Mouse (Mus musculus) macrophage (primary cell): ENCODE measurements around the gene 4930470P17Rik. TPM values are rescaled to one million over a fixed set of nuclear protein-coding genes. Genes with fewer than 3 reads are reported as not detected.
"Not testable (repeated sequence)": the region's sequence is repeated elsewhere in the genome, so short reads cannot be mapped to it uniquely, and the experiment has no call there.

Source experiments
- H3K27ac ChIP-seq: fragments of 350-480 bp; formaldehyde crosslinking; 2 replicates; pipeline ENCODE4 v1.9.0; 2021
- H3K36me3 ChIP-seq: fragments of 350-480 bp; formaldehyde crosslinking; 2 replicates; pipeline ENCODE4 v1.9.0; 2021; ENCODE audit errors: inconsistent target
- H3K4me3 ChIP-seq: fragments of 350-480 bp; formaldehyde crosslinking; 2 replicates; pipeline ENCODE4 v1.9.0; 2021; ENCODE audit errors: inconsistent target
- H3K79me2 ChIP-seq: fragments of 350-480 bp; formaldehyde crosslinking; 2 replicates; pipeline ENCODE4 v1.9.0; 2021; ENCODE audit errors: inconsistent target
- WGBS: methylation state at CpG from one replicate; pipeline ENCODE4 v1.1.7; 2026; ENCODE audit warnings: inconsistent platforms; ENCODE audit not compliant: missing documents; 5-methylcytosine and 5-hydroxymethylcytosine counted together
- polyA plus RNA-seq: library from polyadenylated mRNA; stranded (reverse); fragments of 250-400 nt; gene quantifications from 3 replicates; pipeline ENCODE4 v1.2.4, GENCODE M21; 2018; ENCODE audit warnings: inconsistent platforms
- total RNA-seq, 78 experiments: library from RNA; depleted of rRNA; stranded (reverse); fragments of 250-400 nt; gene quantifications; 1 replicate in 9 of 78; 2 replicates in 24 of 78; 3 replicates in 43 of 78; 4 replicates in 2 of 78; pipeline ENCODE4 v1.2.4; 2018; ENCODE audit warnings: inconsistent platforms in 56 of 78

Gene 4930470P17Rik
- total RNA-seq (2018; cell fraction: chromatin; rRNA removed): not detected
- total RNA-seq (2018; cell fraction: cytosol; rRNA removed): not detected
- total RNA-seq (2018; cell fraction: nucleus; rRNA removed): not detected
- not detected in 3 replicates for polyA plus RNA-seq

DNA sequence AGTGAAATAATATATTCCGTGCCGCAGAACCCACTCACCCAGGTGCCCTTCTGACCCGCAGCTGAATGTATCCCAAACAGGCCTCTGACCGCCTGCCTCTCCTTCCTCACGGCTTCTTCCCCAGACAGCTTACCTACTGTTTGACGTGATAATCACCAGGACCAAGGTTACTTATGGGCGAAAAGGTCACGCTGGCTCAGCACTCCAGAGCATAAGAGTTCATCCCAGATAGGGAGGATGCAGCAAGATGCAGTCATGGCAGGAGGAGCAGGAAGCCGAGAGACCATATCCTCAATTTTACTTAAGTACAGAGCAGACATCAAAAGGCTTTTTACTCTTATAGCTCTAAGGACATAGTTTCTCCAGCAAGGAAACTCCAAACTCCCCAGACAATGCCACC, at the start of gene 4930470P17Rik:
4930470P17Rik (minus strand) TSS at position 101 of the 400 bp plus-strand sequence.
- no peak within 1 kb of the TSS for H3K27ac ChIP-seq
- H3K36me3 ChIP-seq: no peaks in the 10 kb centered on the region
- no peaks in the 10 kb centered on the region for H3K79me2 ChIP-seq
- no peak within 1 kb of the TSS for H3K4me3 ChIP-seq
- 97% methylated on average over 9 of the region's 9 CpGs for WGBS

DNA sequence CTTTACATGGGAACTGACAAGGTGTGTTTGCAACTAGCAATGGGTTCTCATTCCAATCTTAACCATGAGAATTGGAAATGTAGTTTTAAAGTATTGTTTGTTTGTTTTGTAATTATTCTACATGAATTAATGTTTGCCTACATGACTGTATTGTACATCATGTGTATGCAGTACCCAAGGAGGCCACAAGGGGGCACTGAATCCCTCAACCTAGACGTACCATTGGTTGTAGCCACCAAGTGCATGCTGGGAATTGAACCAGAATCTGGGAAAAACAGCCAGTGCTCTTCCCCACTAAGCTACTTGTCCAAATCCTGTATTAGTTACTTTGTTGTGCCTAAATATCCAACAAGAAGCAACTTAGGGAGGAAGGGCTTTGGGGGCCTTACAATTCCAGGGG, 49.7 kb upstream of the 4930470P17Rik start:
- WGBS: 73% methylated on average over 1 of the region's 1 CpGs
- Histone ChIP-seq H3K79me2 (no peaks in the 10 kb centered on the region), H3K36me3 (no peaks in the 10 kb centered on the region), H3K4me3 (no peak overlapping the region), H3K27ac (no peak overlapping the region)

DNA sequence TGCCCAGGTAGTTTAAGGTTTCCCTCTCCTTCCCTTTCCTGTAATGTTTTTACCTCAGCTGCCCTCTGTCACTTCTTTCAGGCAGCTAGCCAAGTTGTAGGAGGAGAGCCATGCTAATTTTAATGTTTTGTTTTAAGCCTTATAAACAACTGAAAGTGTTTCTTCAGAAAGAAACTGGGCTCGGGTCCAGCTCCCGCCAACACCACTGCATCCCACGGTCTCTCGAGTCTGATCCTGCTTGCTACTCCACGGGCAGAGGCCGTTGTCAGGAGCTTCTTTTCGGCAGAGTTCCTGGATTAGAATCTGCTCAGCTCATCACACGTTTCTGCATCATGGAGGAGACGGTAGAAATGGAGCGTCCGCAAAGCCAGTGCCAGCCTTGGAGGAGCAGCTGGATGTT, 46.7 kb upstream of the 4930470P17Rik start:
- H3K27ac ChIP-seq: no peak overlapping the region
- H3K36me3 ChIP-seq: no peaks in the 10 kb centered on the region
- H3K4me3 ChIP-seq: no peak overlapping the region
- no peaks in the 10 kb centered on the region for H3K79me2 ChIP-seq
- WGBS: 89% methylated on average over 11 of the region's 11 CpGs

DNA sequence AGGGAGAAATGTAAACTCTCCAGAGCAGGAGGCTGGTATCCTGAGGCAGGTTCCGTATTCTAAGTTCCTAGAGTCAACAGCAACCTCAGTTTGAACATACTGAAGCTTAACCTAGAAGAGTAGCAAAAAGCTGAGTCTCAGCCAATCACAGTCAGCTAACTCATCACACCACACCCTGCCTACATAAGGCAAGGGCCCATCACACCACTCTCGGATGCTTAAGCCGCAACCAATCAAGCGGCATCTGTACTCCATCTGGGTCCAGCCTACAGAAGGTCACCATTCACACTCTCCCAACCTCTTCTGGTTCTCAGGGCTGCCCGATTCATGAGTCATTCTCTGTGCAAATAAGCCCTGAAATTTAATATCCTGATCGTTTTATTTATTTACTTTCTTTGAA, 44.4 kb upstream of the 4930470P17Rik start:
- H3K36me3 ChIP-seq: no peaks in the 10 kb centered on the region
- 92% methylated on average over 6 of the region's 6 CpGs for WGBS
- no peaks in the 10 kb centered on the region for H3K79me2 ChIP-seq
- H3K4me3 ChIP-seq: no peak overlapping the region
- H3K27ac ChIP-seq: no peak overlapping the region

DNA sequence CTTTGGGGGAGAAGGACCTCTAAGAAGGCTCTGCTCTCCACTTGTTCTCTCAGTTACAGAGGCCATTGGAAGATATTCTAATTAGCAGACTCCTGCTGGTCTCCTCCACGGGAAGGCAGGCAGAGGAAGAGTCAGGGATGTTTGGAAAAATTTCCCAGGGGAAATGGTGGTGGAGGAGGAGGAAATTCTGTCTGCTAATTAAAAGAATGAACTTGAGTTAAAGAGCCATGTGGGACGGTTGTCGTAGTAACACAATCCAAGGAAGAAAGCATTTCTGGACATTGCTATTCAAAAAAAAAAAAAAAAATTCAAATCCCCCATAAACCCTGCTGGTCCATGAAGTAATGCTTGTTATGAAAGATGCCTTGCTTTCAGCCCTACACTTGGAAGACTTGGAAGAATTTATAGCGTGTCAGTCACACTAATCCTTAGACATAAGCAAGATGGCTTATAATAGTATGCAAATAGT, 40.6 kb upstream of the 4930470P17Rik start:
- WGBS: 87% methylated on average over 4 of the region's 4 CpGs
- Histone ChIP-seq H3K79me2 (no peaks in the 10 kb centered on the region), H3K36me3 (no peaks in the 10 kb centered on the region), H3K4me3 (no peak overlapping the region), H3K27ac (no peak overlapping the region)

DNA sequence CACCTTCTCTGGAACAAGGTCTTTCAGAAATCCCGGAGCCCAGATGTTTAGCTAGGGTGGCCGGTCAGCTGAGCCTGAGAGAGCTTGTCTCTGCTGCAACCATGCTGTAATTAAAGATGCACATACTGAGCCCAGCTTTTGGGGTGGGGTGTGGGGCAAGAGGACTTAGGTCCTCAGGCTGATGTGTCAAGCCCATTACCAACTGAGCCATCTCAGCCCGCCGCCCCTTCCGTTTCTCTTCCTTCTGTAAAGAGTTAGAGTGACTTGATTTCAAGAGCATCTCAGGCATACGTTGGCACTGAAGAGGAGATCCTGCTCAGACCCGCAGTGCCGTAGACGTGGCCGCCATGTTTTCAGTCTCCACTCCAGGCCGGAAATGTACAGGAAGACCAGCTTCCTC, 38.5 kb upstream of the 4930470P17Rik start:
- no peak overlapping the region for H3K4me3 ChIP-seq
- no peak overlapping the region for H3K27ac ChIP-seq
- no peaks in the 10 kb centered on the region for H3K36me3 ChIP-seq
- H3K79me2 ChIP-seq: no peaks in the 10 kb centered on the region
- WGBS: 82% methylated on average over 11 of the region's 11 CpGs

DNA sequence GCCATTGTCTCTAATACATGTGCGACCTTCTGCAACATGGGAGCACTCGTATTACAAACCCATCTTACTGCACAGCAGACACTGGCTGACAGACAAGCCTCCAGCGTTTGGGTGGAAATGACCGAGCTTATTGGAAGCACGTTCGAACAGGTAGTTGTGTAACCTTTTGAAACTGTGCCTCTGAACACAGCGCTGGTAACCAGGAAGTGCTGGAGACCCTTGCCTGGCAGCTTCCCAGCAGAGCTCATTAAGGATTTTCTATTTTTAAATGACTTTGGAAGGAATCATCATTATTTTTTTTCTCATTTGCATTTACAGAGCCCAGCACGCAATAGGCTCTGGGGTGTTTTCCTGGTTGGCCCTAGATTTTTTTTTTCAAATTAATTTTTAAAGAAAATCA, 36.9 kb upstream of the 4930470P17Rik start:
- WGBS: 62% methylated on average over 8 of the region's 8 CpGs
- H3K36me3 ChIP-seq: no peaks in the 10 kb centered on the region

DNA sequence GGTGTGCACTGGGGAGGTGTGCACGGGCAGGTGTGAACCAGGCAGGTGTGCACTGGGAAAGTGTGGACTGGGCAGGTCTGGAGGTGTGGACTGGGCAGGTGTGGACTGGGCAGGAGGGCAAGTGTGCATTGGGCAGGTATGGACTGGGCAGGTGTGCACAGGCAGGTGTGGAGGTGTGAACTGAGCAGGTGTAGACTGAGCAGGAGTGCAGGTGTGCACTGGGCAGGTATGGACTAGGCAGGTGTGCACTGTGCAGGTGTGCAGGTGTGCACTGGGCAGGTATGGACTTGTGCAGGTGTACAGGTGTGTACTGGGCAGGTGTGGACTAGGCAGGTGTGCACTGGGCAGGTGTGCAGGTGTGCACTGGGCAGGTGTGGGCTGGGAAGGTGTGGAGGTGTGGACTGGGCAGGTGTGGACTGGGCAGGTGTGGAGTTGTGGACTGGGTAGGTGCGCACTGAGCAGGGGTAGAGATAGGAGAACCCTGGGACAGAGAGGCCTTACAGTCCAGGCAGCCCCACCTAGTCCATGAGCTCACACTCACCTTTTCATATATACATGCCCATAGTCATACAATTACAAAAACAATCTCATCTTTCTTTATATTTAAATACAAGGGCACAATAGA, 31.3 kb upstream of the 4930470P17Rik start:
- 87% methylated on average over 2 of the region's 2 CpGs for WGBS
- no peak overlapping the region for H3K4me3 ChIP-seq
- no peaks in the 10 kb centered on the region for H3K36me3 ChIP-seq
- no peak overlapping the region for H3K27ac ChIP-seq
- H3K79me2 ChIP-seq: no peaks in the 10 kb centered on the region

More for the DNA sequence above, 36.9 kb upstream of the 4930470P17Rik start:
- Histone ChIP-seq H3K27ac (no peak overlapping the region), H3K79me2 (no peaks in the 10 kb centered on the region), H3K4me3 (no peak overlapping the region)

DNA sequence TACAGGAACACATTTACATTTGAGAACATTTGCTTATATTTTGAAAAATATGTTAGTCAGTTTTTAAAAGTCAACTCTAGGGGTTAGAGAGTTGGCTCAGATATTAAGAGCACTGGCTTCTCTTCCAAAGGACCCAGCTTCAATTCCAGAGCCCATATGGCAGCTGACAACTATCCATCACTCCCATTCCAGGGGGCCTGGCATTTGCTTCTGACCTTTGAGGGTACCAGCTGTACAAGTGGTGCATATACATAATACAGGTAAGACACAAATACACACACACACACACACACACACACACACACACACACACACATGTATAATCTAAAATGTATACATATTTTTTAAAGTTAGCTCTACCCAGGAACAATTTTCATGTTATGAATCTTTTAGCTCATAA, 30.6 kb upstream of the 4930470P17Rik start:
- Histone ChIP-seq H3K79me2 (no peaks in the 10 kb centered on the region), H3K4me3 (no peak overlapping the region), H3K27ac (no peak overlapping the region), H3K36me3 (no peaks in the 10 kb centered on the region)

DNA sequence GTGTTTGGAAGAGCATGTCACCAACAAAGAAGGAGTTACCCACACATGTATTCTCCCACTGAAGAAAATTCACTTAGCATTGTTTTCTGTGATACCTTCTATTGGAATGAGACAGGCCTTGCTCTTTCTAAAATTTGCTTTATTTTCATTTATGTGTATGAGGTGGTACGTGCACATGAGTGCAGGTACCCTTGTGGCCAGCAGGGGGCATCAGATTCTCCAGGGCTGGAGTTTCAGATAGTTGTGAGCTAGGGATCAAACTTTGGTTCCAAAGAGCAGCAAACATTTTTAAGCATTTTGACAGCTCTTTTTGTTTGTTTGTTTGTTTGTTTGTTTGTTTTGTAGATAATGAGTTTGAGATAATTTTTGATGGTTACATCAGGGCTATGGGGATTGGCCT, 29.6 kb upstream of the 4930470P17Rik start:
- no peak overlapping the region for H3K4me3 ChIP-seq
- no peak overlapping the region for H3K27ac ChIP-seq
- H3K79me2 ChIP-seq: no peaks in the 10 kb centered on the region
- WGBS: 100% methylated on average over 1 of the region's 1 CpGs
- no peaks in the 10 kb centered on the region for H3K36me3 ChIP-seq

DNA sequence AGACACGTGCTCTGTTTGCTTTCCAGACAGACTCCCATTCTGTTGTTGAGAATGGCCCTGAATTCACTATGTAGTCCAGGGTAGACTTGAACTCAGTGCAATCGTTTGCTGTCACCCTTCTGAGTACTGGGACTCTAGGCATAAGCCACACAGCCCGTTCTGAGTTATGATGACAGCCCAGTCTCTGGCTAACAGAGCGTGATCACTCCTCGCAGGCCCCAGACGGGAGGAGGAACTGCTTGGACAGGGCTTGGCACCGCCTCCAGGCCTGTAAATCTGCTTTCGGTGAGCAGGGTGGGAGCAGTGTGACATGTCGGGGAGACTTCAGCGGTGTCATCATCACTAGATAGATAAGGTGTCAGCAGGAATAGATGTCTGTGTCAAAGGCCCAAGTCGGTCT, 28.7 kb upstream of the 4930470P17Rik start:
- WGBS: 87% methylated on average over 11 of the region's 11 CpGs
- Histone ChIP-seq H3K79me2 (no peaks in the 10 kb centered on the region), H3K4me3 (no peak overlapping the region), H3K36me3 (no peaks in the 10 kb centered on the region), H3K27ac (no peak overlapping the region)

DNA sequence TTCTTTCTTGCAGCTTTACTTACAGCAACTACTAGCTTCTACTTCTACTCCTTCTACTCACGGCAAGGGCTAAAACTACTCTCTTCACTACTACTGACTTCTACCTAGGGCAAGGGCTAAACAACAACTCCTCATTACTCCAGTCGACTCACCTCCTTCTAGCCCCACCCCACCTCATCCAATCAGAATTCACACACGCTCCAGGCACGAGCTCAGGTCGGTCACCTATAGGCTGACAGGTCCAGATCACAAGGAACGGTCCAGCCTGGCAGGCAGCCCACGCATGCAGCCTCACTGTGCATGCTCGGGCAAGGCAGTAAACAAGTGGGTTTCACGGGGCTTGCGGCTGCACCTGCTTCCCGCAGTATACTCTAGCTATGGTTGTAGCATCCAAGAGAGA, 26.2 kb upstream of the 4930470P17Rik start:
- not testable (repeated sequence) for H3K27ac ChIP-seq, H3K79me2 ChIP-seq, H3K36me3 ChIP-seq, H3K4me3 ChIP-seq
- WGBS: 89% methylated on average over 11 of the region's 11 CpGs

DNA sequence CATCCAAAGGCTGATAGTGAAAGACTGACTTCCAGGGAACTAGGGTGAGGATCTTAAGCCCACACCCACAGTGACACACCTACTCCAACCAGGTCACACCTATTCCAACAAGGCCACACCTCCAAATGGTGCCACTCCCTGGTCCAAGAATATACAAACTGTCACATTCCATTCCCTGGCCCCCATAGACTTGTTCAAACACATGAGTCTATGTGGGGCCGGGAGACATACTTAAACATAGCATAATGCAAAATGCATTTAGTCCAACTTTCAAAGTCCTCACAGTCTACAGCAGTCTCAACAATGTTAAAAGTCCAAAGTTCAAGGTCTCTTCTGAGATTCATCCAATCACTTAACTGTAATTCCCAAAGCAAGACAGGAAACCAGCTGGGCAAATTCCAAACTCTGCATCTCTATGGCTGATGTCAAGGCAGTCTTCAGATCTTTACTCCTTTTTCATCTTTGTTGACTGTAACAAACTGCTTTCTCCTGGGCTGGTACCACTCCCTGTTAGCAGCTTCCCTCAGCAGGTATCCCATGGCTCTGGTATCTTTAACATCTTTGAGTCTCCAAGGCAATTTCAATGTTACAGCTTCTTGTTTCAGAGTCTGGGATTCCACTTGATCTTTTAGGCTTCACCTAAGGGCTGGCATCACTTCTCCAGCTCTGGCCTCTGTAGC, 22.5 kb upstream of the 4930470P17Rik start:
- not testable (repeated sequence) for H3K79me2 ChIP-seq, H3K27ac ChIP-seq, H3K4me3 ChIP-seq, H3K36me3 ChIP-seq
- 90% methylated on average over 1 of the region's 1 CpGs for WGBS

DNA sequence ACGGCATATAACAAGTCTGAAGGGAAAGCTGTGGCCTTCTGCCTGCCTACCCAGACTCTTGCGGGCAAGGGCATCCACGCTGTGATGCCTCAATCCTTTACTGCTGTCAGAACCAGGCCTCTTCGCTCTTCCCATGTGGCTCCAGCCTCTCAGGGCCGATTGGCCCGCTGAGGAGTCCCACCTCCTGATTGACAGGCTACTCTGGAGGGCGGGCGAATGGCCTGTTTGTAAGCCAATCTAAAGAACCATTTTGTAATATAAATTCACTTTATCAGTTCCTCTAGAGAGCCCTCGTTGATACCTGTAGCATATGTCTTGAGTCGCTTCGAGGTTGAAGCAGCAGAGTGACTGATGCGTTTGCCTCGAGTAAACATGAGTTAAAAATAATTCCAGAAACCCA, 21.2 kb upstream of the 4930470P17Rik start:
- WGBS: 92% methylated on average over 7 of the region's 13 CpGs
- H3K4me3 ChIP-seq: no peak overlapping the region
- H3K27ac ChIP-seq: no peak overlapping the region
- no peaks in the 10 kb centered on the region for H3K79me2 ChIP-seq
- H3K36me3 ChIP-seq: no peaks in the 10 kb centered on the region

DNA sequence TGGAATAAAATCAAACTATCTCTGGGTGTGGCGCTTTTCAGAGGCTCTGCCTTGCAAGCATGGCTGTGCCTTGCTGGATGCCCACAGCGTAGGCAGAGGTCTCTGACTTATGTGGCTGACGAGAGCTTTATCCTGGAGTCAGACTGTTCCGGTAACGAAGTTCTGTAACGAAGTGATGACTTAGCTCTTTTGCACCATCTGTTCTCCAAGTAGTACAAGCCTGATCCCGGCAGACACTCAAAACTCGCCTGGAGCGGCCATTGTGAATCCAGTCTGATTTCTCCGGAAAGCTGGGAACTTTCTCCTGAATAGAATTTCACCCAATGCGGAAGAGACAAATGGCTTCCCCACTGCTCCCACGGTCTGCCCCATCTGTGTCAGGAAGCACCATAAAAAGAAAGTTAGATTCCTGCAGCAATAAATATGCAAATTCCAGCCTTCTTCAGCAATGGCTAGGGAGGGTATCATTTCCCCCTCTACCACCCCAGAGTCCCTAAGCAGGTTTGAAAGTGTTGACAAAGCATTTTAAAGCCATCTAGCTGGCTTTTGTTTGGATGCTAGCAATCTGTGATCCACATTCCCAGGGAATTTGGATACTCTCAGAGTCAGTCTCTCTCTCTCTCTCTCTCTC, 17.2 kb upstream of the 4930470P17Rik start:
- 75% methylated on average over 12 of the region's 12 CpGs for WGBS
- Histone ChIP-seq H3K36me3 (no peaks in the 10 kb centered on the region), H3K4me3 (no peak overlapping the region), H3K27ac (no peak overlapping the region), H3K79me2 (no peaks in the 10 kb centered on the region)
